Mouse (Mus musculus) erythroid progenitor cell, adult 5-6 weeks (primary cell): ENCODE data around the gene Cyb5b. TPM values are rescaled to one million over a fixed set of nuclear protein-coding genes. Genes with fewer than 3 reads are reported as not detected.
"Not testable (repeated sequence)": the region's sequence is repeated elsewhere in the genome, so short reads cannot be mapped to it uniquely, and the experiment has no call there.

Experiments used
- ATAC-seq: replicated peaks from 2 replicates; pipeline ENCODE4 v1.8.0; 2016; ENCODE audit warnings: moderate number of reproducible peaks, mild to moderate bottlenecking, moderate TSS enrichment, inconsistent platforms; ENCODE audit not compliant: poor library complexity, low FRiP score, severe bottlenecking
- total RNA-seq, 2 experiments: library from RNA; stranded (forward) in 1 of 2; stranded (reverse) in 1 of 2; fragments of 150-400 nt in 1 of 2; fragments of 186-747, 209-891 nt in 1 of 2; gene quantifications; 2 replicates each; pipeline versions ENCODE4 v1.2.3 to v1.2.4; 2015 to 2017; ENCODE audit warnings: low replicate concordance in 2 of 2

The Cyb5b gene
- total RNA-seq (2015; ENCODE audit: low replicate concordance): 16.8 and 19.5 TPM in 2 replicates
- total RNA-seq (2017; ENCODE audit: low replicate concordance): 6.8 and 7.4 TPM in 2 replicates

GRCm38 (mm10) chr8:107150404-107151157 lies at the start of gene Cyb5b:
Cyb5b (plus strand) TSS chr8:107150640.
- ATAC-seq: peak; percentile 99

DNA sequence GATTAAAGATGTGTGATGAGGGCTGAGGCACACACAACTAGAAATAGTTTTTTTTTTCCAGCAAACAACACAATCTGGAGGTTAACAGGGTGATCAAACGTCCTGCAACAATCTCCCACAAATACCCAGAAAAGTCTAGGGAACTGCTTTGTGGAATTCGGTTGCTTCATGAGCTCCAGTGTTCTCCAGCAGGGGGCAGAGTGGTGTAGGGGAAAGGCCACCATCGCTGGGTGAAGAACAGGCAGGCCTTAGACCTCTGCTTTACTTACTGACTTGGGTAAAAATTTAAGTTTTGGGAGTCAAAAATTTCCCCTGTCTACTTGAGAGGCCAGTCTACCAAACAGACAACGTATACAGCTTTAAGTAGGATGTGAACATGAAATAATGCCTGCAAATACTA lies 45.9 kb upstream of the Cyb5b start:
- ATAC-seq: peak; percentile 75

- ATAC-seq: not testable (repeated sequence)
Observed at GRCm38 (mm10) chr8:107108089-107108488, 42.4 kb upstream of the Cyb5b start.

DNA sequence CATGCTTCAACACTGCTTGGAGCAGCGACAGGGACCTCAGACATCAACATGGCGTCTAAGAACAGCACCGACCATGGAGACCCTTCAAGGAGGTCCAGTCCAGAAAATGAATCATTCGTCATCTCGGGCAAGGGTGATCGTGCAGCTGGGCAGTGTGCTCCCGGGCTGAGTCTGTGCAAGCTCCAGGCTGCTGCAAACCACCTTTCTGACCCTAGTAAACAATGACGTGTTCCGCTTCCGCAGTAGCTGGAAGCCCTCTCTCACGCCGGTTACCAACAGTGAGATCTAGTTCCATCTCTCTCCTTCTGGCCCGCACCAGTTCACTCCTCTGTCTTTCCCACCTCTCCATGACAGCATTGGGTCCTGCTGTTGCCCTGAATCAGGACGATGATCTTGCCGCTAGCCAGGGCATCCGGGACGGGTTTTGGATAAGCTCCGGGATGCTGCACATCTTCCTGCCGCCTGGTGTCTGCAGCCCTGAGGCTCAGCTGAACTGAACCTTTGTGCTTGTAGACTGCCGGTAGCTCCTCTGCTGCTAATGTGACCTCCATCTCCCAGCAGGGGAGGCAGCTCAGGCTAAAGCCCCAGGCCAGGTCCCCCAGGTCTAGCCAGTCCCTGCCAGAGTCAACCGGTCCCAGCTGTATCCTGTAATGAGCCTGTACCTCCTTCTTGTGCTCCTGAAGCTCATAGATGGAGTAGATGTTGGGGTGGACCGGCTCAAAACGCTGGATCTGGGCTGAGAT lies 41.3 kb upstream of the Cyb5b start:
- ATAC-seq: 0 out of 2 replicates have a peak, but pooled peaks have one; percentile 26

GRCm38 (mm10) chr8:107109816-107110435 lies 40.5 kb upstream of the Cyb5b start:
- no peak for ATAC-seq

- no peak for ATAC-seq
Observed at GRCm38 (mm10) chr8:107110629-107111330, 39.7 kb upstream of the Cyb5b start.

GRCm38 (mm10) chr8:107111340-107112105 lies 38.9 kb upstream of the Cyb5b start:
- no peak for ATAC-seq

DNA sequence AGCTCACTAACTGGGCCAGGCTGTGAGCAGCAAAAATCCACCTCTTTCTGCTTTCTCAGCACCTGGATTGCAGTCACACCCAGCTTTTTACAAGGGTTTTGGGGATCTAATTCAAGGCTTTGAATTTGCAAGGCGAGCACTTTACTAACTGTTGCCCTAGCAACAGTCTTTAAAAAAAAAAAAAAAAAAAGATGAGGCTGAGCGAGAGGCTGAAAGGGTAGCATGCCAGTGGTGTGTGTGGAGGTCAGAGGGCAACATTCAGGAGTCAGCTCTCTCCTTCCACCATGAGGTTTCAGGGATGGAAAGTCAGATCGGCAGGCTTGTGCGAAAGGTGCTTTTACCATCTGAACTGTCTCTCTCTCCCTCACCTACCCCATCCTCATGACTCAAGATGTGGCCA lies 37.2 kb upstream of the Cyb5b start:
- ATAC-seq: no peak

DNA sequence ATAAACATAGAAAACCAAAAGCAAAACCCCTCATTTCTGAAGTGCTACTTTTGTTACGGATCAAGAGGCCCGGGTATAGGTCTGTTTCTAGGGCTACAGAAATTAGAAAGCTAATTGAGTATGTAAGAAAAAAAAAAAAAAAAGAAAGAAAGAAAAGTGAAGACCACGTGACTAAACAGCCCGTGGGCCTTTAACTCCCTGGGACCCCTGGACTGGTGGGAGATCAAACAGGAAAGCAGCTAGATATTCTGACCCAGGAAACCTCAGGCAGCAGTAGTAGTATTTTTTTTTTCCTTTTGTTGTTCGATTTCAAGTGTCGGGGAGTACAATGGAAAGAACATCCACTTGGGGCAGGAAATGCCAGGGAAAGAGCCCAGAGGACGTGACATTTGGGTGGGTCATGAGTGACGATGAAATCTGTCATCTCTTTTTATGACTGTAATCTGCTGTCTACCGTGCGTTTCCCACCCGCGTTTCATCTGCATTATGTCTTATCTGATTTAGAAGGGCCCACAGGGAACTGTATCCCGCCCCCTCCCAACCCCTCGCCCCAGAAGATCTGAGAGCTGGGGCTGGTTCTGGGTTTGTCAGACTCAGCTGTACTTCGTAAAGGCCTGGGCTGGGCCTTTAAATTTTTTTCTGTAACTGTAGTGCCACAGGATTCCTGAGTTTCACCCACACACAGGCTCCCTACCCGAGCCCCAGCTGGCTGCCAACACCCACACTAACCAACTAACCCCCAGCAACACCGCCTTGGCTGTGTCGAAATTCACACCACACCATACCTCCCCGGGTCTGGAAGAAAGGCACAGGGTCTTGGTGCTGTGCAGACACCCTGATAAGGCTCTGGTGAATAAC lies 36.1 kb upstream of the Cyb5b start:
- ATAC-seq: no peak

- ATAC-seq: no peak
Observed at GRCm38 (mm10) chr8:107115008-107115320, 35.5 kb upstream of the Cyb5b start.

DNA sequence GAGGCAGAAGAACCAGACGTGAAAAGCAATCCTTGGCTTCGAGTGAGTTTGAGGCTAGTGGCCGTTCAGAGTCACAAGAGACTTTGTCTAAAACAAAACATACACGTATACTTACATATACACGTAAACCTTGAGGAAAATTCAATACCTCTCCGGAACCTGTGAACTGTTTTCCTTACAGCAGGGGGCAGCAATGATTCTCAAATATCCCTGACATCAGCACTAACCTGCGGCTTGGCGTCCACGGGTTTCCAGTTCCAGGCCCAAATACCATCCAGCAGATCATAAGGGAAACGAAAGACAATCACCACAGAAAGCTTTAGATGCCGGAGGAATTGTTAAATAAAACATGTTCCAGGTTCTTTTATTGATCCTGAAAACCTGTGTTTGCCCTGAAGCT lies 34.4 kb upstream of the Cyb5b start:
- ATAC-seq: peak; percentile 57; the same call in 1 of the 2 replicates

DNA sequence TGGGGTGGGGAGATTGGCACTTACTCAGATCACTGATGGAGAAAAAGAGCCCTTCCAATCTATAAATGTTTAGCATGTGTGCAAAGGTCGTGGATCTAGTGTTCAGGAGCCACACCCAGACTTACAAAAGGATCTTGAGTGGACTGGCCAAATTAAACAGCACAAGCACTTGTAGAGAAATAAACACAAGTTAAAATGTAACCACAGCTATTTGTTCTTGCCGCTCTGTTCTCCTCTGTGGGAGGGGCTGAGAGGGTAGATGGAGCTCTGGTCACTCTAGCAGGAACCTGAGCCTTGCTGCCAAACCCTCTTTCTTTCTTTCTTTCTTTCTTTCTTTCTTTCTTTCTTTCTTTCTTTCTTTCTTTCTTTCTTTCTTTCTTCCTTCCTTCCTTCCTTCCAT lies 33.4 kb upstream of the Cyb5b start:
- ATAC-seq: no peak

- no peak for ATAC-seq
Observed at GRCm38 (mm10) chr8:107118803-107119233, 31.6 kb upstream of the Cyb5b start.

DNA sequence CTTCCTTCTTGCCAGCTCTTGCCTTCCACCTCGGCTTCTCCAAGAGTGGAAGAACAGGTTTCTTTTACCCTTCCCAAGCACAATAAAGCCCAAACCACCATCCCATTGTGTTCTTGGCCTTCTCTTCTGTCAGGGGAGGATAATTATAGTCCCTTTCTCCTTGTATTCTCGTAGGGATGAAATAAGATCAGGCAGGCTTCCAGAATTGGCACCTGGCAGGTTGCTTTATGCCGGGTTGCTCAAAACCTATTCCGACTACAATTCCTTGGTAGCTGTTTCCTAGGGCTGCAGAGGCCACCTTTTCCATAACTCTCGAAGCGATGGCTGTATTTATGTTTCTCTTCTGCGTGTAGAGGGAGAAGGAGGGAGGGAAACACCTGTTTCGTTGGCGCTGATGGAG lies 31.0 kb upstream of the Cyb5b start:
- no peak for ATAC-seq

GRCm38 (mm10) chr8:107120806-107121205 lies 29.6 kb upstream of the Cyb5b start:
- no peak for ATAC-seq

- ATAC-seq: no peak
Observed at GRCm38 (mm10) chr8:107121681-107122291, 28.7 kb upstream of the Cyb5b start.

DNA sequence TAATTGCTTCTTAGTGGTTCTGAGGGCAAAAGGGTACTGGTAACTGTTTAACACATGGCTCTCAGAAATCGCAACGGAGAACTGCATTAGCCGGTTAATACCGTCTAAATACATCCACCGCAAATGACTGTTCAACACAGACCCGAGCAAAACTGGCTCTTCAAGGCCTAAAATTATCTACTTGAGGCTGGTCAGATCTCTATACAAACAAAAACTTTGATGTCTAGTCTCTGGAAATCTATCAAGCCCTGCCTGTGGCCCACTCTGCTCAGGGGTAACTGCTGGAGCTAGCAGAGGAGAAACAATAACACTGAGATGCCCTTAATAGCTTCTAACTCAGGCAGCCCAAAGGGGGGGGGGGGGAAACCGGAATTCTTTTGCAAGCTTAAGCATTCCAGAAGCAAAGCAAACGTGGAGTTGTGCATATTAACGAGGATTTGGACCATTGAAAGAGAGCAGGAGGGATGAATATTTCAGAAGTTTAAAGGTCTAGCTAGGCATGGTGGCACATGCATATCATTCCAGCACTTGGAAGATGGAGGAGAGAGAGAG lies 27.3 kb upstream of the Cyb5b start:
- ATAC-seq: no peak

DNA sequence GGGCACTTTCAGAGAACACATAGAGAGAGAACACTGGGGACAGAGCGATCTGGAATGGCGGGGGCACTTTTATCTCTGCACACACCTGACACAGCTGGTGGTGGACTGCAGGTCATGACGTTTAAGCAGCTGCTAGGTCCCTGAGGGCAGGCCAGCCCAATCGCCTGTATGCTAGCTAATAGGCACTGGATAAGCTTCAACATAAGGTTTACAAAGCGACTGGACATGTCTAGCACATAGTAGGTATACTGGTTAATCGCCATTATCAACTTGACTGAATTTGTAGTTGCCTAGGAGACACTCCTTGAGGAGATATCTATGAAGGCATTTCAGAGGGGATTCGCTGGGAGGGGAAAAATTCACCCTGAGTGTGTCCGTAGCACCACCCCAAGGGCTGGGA lies 26.1 kb upstream of the Cyb5b start:
- no peak for ATAC-seq
